Mouse (Mus musculus) stomach, embryonic 15.5 days (tissue): Measurements from ENCODE around the gene Rgp1. TPM values are rescaled to one million over a fixed set of nuclear protein-coding genes. Genes with fewer than 3 reads are reported as not detected.
A peak's percentile ranks its signal among the peaks of the same experiment; 100 is the strongest.
"Not testable (repeated sequence)": the region's sequence is repeated elsewhere in the genome, so short reads cannot be mapped to it uniquely, and the experiment has no call there.

ENCODE experiments used
- ATAC-seq: fragments of 200-750 bp; cut with Nextera tagmentation; 2 replicates; pipeline ENCODE4 v1.8.0; 2017; ENCODE audit warnings: low read depth, moderate number of reproducible peaks, moderate TSS enrichment; ENCODE audit not compliant: insufficient read depth, low FRiP score
- H3K27ac ChIP-seq: fragments of 300-500 bp; sonication (generic); 2 replicates; pipeline ENCODE4 v1.5.1; 2015; ENCODE audit warnings: mild to moderate bottlenecking, inconsistent platforms
- H3K27me3 ChIP-seq: fragments of 300-500 bp; sonication (generic); replicated peaks from 2 replicates; pipeline ENCODE4 v1.6.1; 2015; ENCODE audit warnings: inconsistent platforms
- H3K36me3 ChIP-seq: fragments of 300-500 bp; sonication (generic); 2 replicates; pipeline ENCODE4 v1.6.1; 2015; ENCODE audit warnings: inconsistent platforms
- H3K4me1 ChIP-seq: fragments of 300-500 bp; sonication (generic); 2 replicates; pipeline ENCODE4 v1.6.1; 2015; ENCODE audit warnings: inconsistent platforms
- H3K4me2 ChIP-seq: fragments of 300-500 bp; sonication (generic); 2 replicates; pipeline ENCODE4 v1.6.1; 2015; ENCODE audit warnings: mild to moderate bottlenecking, inconsistent platforms
- H3K4me3 ChIP-seq: fragments of 300-500 bp; sonication (generic); replicated peaks from 2 replicates; pipeline ENCODE4 v1.5.1; 2015; ENCODE audit warnings: inconsistent platforms
- H3K9ac ChIP-seq: fragments of 300-500 bp; sonication (generic); 2 replicates; pipeline ENCODE4 v1.6.1; 2015; ENCODE audit warnings: inconsistent platforms
- H3K9me3 ChIP-seq: fragments of 300-500 bp; sonication (generic); 2 replicates; pipeline ENCODE4 v1.6.1; 2016; ENCODE audit warnings: inconsistent platforms
- WGBS: fragments of 180-500 bp; shearing (Covaris S2); methylation state at CpG from one replicate; pipeline ENCODE4 v1.1.7; 2015; 5-methylcytosine and 5-hydroxymethylcytosine counted together
- polyA plus RNA-seq: library from polyadenylated mRNA; unstranded; fragments of >200 nt; fragmentation: Nextera tagmentation; extraction: Ambion mirVana; gene quantifications from 2 replicates; pipeline ENCODE4 v1.2.1, GENCODE M21; 2015

Rgp1 gene
- polyA plus RNA-seq: 24.5 and 30.8 TPM in 2 replicates

DNA sequence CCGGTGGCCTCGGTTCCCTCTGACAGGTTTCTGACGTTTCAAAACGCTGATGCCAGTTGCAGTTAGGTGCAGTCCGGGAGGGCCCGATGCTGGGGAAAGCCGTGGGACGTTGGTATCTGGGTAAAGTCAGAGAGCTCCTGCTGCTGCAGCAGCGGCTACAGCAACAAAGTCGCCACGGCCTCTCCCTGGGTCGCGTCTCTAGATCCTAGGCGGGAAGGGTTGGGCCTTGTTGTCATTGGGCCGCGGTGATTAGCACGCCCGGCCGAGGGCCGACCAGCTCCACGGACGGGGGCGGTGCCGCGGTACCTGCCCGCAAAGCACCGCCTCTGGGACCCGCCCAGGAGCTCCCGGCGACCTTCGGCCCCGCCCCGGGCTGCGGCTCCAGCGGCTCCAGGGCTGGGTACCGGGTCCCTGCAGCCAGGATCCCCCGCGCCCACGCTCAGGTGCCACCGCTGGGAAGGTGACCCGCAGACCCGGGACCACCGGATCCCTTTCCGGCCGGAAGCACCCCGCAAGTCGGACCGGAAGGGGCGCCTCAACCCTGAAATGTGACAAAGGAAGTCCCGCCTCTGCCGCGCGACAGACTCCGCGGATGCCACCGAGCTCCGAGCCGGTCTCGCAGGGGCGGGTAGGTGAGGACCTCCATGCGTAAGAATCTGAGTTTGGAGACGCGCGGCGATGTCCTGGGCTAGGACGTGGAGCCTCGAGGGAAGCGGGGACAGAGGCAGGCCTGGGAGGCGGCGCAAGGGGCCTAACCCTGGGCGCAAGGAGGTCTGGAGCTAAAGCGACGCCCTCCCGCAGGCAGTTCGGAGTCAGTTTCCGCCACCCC, at the start of gene Rgp1, which contains the start of gene Gba2:
Rgp1 (plus strand) TSS at position 340 of the 829 bp plus-strand sequence.
Gba2 (minus strand) TSS at position 498 of the 829 bp plus-strand sequence.
- Histone ChIP-seq H3K36me3 (peaks cover 31% of the 10 kb centered on the region), H3K9ac (peak within 1 kb of the TSS; percentile 71), H3K27me3 (no peaks in the 10 kb centered on the region), H3K4me1 (peaks cover 30% of the 10 kb centered on the region), H3K27ac (peak within 1 kb of the TSS; percentile 89), H3K9me3 (no peaks in the 10 kb centered on the region), H3K4me2 (peak within 1 kb of the TSS; percentile 93), H3K4me3 (peak within 1 kb of the TSS; percentile 79)
- under 1% methylated on average over 76 of the region's 76 CpGs for WGBS
- peak; percentile 97 for ATAC-seq

DNA sequence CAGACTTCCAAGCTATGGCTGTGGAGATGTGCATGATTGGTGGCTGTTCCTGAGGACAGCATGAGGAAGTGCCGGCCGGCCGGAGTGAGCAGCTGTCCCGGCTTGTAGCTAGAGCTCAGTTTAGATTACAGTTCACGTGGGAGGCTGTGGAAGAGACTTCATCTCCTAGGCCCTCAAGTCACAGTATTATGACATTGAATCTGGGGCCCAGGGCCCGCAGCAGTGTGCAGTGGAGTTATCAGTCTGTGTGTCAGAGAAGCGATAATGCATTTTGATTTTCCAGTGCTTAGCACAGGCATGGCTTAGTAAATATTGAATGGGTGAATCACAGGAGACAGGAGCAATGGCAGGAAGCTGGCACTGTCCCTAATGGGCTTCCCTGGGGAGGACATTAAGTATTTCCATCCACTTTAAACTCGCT, 48.4 kb upstream of the Rgp1 start:
- 42% methylated on average over 8 of the region's 8 CpGs for WGBS
- Histone ChIP-seq H3K27me3 (no peaks in the 10 kb centered on the region), H3K4me3 (no peak overlapping the region), H3K4me2 (no peak overlapping the region; the same call in 1 of the 2 replicates), H3K9me3 (no peaks in the 10 kb centered on the region), H3K4me1 (no peaks in the 10 kb centered on the region), H3K27ac (no peak overlapping the region; the same call in 1 of the 2 replicates), H3K9ac (no peak overlapping the region), H3K36me3 (peaks cover 36% of the 10 kb centered on the region)
- no peak for ATAC-seq

DNA sequence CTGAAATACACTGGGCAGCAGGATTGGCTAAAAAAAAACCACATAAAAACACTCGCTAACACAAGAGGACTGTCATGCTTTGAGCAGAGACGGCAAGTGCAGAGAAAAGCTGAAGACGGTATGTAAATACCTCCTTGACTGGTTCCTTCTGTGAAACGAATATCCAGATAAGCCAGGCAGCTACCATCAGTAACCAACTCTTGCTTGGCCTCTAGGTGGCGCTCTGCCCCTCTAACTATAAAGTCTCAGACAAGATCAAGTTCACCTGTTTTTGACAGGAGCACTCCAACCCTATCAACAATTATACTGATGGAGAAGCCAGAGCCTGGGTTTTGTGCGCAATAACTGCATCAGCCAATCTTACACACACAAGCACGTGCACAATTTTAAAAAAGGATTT, 47.9 kb upstream of the Rgp1 start:
- H3K4me2 ChIP-seq: no peak overlapping the region
- H3K36me3 ChIP-seq: peaks cover 41% of the 10 kb centered on the region
- no peak for ATAC-seq
- H3K27ac ChIP-seq: no peak overlapping the region
- no peak overlapping the region for H3K4me3 ChIP-seq
- H3K27me3 ChIP-seq: no peaks in the 10 kb centered on the region
- 13% methylated on average over 7 of the region's 7 CpGs for WGBS
- no peaks in the 10 kb centered on the region for H3K9me3 ChIP-seq
- H3K9ac ChIP-seq: no peak overlapping the region
- H3K4me1 ChIP-seq: no peaks in the 10 kb centered on the region

DNA sequence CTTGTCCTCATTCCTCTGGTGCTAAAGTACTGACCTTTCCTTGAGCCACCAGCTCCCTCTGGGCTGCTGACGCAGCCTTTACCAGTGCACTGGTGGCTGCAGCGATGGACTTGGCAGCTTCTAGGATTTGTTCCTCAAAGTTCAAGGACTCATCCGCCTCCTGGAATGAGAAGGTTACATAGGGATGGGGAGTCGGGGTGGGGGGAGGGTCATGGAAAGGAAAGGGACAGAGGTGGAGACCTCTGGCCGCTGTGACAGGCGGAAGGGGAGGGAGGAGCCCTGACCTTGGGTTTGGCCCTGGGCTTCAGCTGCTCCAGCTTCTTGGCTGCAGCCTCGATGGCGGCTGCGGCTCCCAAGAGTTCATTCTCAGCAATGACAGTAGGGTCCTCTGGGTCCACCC, 45.2 kb upstream of the Rgp1 start:
- peaks cover 65% of the 10 kb centered on the region for H3K36me3 ChIP-seq
- 84% methylated on average over 9 of the region's 9 CpGs for WGBS
- ATAC-seq: no peak
- no peaks in the 10 kb centered on the region for H3K9me3 ChIP-seq
- no peak overlapping the region for H3K4me3 ChIP-seq
- no peak overlapping the region for H3K27ac ChIP-seq
- H3K4me2 ChIP-seq: no peak overlapping the region
- H3K4me1 ChIP-seq: no peaks in the 10 kb centered on the region
- H3K27me3 ChIP-seq: no peaks in the 10 kb centered on the region
- H3K9ac ChIP-seq: no peak overlapping the region

DNA sequence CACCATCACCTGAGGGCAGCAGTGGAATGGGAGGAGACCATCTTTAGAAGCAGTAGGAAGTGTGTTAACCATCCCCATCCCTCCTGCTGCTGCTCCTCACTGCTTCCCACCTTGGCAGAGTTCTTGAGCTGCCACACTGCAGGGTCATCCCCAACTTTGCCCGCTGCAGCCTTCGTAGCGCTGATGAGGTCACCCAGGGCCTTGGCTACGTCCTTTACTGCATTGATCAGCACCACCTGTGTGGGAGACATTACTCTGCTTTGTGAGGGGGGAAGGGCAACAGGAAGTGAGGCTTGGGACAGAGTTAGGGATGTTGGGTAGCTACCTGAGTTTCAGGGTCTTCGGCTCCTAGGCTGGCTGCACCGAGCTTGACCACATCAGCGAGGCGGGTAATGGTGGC, 42.9 kb upstream of the Rgp1 start:
- 91% methylated on average over 8 of the region's 8 CpGs for WGBS
- Histone ChIP-seq H3K27ac (no peak overlapping the region), H3K36me3 (peaks cover 88% of the 10 kb centered on the region), H3K9me3 (no peaks in the 10 kb centered on the region), H3K4me3 (no peak overlapping the region), H3K4me2 (no peak overlapping the region), H3K27me3 (no peaks in the 10 kb centered on the region), H3K4me1 (no peaks in the 10 kb centered on the region), H3K9ac (no peak overlapping the region)
- ATAC-seq: no peak

DNA sequence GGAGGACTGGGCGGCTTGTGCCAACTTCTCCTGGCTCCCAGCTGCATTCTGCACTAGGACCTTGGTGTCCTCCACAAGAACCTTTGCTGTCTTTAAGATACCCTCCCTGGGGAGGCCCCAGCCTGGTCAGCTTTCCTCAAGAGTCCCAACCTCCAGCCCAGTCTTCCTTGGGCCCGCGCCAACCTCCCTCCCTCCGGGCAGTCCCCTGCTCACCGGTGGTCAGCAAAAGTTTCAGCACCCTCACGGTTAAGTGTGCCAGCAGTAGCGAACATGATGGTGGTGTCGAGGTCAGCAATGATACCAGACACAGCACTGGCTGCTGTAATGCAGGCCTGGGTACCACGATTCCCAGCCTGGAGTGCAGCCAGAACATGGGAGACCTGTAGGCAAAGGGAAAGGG, 42.5 kb upstream of the Rgp1 start:
- Histone ChIP-seq H3K4me1 (no peaks in the 10 kb centered on the region), H3K9ac (no peak overlapping the region), H3K27ac (no peak overlapping the region), H3K4me2 (no peak overlapping the region), H3K4me3 (no peak overlapping the region), H3K9me3 (no peaks in the 10 kb centered on the region), H3K27me3 (no peaks in the 10 kb centered on the region), H3K36me3 (peaks cover 91% of the 10 kb centered on the region)
- ATAC-seq: no peak
- 91% methylated on average over 9 of the region's 9 CpGs for WGBS

DNA sequence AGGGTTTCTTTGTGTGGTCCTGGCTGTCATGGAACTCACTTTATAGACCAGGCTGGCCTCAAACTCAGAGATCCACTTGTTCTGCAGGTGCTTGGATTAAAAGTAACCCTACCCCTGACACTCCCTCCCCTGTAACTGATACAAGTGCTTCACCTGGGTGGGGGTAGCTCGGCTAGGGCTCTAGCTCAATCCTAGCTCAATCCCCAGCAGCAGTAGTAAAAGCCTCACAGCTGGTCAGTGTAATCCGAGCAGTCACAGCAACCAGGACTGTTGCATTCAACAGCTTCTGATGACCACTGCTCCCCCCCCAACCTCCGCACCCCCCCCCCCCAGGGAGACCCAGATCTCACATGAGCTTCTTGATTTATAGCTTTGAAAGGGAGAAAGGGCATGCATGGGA, 36.5 kb upstream of the Rgp1 start:
- WGBS: 60% methylated on average over 2 of the region's 3 CpGs
- Histone ChIP-seq H3K27ac (no peak overlapping the region), H3K4me2 (no peak overlapping the region), H3K27me3 (no peaks in the 10 kb centered on the region), H3K4me3 (no peak overlapping the region), H3K9me3 (no peaks in the 10 kb centered on the region), H3K4me1 (no peaks in the 10 kb centered on the region), H3K9ac (no peak overlapping the region), H3K36me3 (peaks cover 88% of the 10 kb centered on the region)
- no peak for ATAC-seq

DNA sequence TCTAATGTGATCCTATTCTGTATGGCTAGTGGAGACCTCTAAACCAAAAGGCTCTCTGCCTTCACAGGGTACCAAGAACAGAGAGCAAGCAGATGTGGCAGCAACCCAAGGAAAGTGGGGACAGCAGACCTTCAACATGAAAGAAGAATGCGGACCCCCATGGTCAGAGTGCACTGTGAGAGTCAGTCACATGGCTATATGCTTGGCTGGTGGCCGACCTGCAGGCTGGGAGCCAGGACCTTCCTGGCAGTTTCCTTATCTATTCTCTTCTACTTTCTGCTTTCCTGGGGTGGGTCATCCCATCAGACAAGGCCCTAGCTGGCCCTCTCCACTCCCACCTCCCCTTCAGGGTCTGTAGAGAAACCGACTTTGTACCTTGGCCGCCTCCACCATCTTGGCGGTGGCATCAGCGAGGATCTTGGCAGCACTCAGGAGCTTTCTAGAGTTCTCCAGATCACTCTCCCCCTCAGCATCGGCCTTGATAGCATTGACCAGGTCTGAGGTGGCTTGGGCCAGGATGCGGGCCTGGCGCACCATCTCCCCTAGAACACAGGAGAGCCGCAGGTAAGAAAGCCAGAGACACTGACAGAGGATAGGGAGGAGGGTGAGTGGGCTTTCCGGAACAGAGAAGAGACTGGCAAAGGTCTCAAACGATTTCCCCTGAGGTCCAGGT, 32.0 kb upstream of the Rgp1 start:
- Histone ChIP-seq H3K27ac (no peak overlapping the region), H3K36me3 (peaks cover 92% of the 10 kb centered on the region), H3K4me1 (no peaks in the 10 kb centered on the region), H3K9me3 (no peaks in the 10 kb centered on the region), H3K27me3 (no peaks in the 10 kb centered on the region), H3K4me2 (no peak overlapping the region), H3K9ac (no peak overlapping the region), H3K4me3 (no peak overlapping the region)
- ATAC-seq: no peak
- WGBS: 90% methylated on average over 12 of the region's 12 CpGs

DNA sequence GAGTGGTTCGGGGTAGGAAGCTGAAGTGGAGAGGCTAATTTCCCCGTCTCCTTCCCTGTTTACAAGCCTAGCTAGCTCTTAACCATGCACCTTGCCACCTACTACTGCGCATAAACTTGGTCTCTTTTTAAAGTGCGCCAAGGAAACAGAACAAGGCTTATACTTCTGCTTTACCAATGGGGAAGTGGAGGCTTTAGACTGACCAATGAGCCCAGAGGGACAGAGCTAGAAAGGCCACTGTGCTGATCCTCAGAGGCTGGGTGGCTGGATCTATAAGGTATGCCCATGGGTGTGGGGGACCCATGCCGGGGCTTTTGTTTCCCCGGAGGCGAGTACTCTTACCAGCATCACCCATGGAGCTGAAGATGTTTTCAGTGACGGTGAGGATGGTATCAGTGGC, 31.4 kb upstream of the Rgp1 start:
- peaks cover 93% of the 10 kb centered on the region for H3K36me3 ChIP-seq
- H3K27me3 ChIP-seq: no peaks in the 10 kb centered on the region
- no peak overlapping the region for H3K27ac ChIP-seq
- H3K4me3 ChIP-seq: no peak overlapping the region
- no peak for ATAC-seq
- H3K4me1 ChIP-seq: no peaks in the 10 kb centered on the region
- WGBS: 94% methylated on average over 8 of the region's 8 CpGs
- no peaks in the 10 kb centered on the region for H3K9me3 ChIP-seq
- H3K4me2 ChIP-seq: no peak overlapping the region
- H3K9ac ChIP-seq: no peak overlapping the region

DNA sequence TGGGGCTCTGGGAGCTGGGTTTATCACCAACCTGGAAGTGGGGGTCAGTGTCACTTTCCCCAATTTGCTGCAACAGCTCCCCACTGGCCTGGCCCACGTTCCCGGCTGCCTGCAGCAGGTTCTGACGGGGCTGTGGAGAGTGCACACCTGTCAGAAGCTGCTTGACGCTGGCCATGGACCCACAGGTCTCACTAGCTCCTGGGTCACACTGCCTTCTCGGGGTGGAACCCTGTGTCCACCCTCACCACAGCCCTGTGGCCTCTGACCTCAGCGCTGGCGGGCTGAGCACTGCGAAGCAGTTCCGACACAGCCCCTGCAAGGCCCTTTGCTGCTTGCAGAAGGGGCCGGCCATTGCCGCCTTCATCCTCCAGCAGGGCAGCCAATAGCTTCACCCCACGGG, 29.5 kb upstream of the Rgp1 start:
- no peak overlapping the region for H3K4me3 ChIP-seq
- no peaks in the 10 kb centered on the region for H3K9me3 ChIP-seq
- H3K27ac ChIP-seq: no peak overlapping the region
- H3K4me2 ChIP-seq: no peak overlapping the region
- ATAC-seq: no peak
- H3K36me3 ChIP-seq: peaks cover 93% of the 10 kb centered on the region
- 93% methylated on average over 12 of the region's 12 CpGs for WGBS
- no peaks in the 10 kb centered on the region for H3K27me3 ChIP-seq
- H3K9ac ChIP-seq: no peak overlapping the region
- H3K4me1 ChIP-seq: no peaks in the 10 kb centered on the region

DNA sequence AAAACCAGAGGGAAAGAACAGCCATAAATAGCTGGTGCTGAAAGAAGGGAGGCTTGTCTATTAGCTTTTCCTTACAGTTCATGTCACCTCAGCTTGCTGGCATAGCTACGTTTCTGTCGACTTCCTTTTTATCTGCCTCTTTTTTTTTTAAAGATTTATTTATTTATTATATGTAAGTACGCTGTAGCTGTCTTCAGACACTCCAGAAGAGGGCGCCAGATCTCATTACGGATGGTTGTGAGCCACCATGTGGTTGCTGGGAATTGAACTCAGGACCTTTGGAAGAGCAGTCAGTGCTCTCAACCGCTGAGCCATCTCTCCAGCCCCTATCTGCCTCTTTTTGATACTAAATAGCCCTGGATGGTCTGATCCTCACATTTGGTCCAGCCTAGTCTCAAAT, 26.7 kb upstream of the Rgp1 start:
- H3K9ac ChIP-seq, H3K4me3 ChIP-seq, ATAC-seq, H3K27ac ChIP-seq, H3K9me3 ChIP-seq, H3K27me3 ChIP-seq, H3K4me1 ChIP-seq, H3K4me2 ChIP-seq: not testable (repeated sequence)
- 79% methylated on average over 6 of the region's 6 CpGs for WGBS
- H3K36me3 ChIP-seq: peaks cover 95% of the 10 kb centered on the region

DNA sequence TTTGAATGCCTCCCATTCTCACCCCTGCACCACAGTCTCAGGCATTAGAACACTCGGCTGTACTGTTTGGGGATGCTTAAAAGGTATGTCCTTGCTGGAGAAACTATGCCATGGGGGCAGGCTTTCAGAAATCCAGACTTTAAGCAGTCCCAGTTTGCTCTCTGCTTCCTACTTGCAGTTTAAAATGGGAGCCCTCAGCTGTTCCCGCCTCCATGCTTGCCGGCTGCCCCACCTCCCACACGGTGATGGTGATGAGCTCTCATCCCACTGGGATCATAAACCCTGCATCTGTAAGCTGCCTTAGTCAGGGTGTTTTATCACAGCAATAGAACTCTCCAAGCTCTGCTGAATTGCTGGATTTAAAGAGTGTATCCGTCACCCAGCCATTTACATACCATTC, 26.1 kb upstream of the Rgp1 start:
- peaks cover 4% of the 10 kb centered on the region for H3K4me1 ChIP-seq
- no peak overlapping the region for H3K4me3 ChIP-seq
- no peak overlapping the region for H3K9ac ChIP-seq
- H3K9me3 ChIP-seq: no peaks in the 10 kb centered on the region
- ATAC-seq: no peak
- H3K4me2 ChIP-seq: no peak overlapping the region
- 95% methylated on average over 5 of the region's 5 CpGs for WGBS
- no peak overlapping the region for H3K27ac ChIP-seq
- no peaks in the 10 kb centered on the region for H3K27me3 ChIP-seq
- H3K36me3 ChIP-seq: peaks cover 94% of the 10 kb centered on the region
